Mouse (Mus musculus): ENCODE measurements around the gene Sdc1.

Sdc1 gene

GRCm38 (mm10) chr12:8770946-8771843 is at the start of gene Sdc1:
Sdc1 (plus strand) TSS chr12:8771323.
- peak; percentile 39 for DNase-seq (ENCODE audit: low spot score)

- DNase-seq (ENCODE audit: low spot score) = no peak
Observed at GRCm38 (mm10) chr12:8726890-8727289, 44.2 kb upstream of the Sdc1 start.

- DNase-seq (ENCODE audit: low spot score) = no peak
Observed at GRCm38 (mm10) chr12:8728739-8729138, 42.4 kb upstream of the Sdc1 start.

- DNase-seq (ENCODE audit: low spot score) = no peak
Observed at GRCm38 (mm10) chr12:8753654-8754053, 17.5 kb upstream of the Sdc1 start.

GRCm38 (mm10) chr12:8754116-8754515 is 17.0 kb upstream of the Sdc1 start:
- no peak for DNase-seq (ENCODE audit: low spot score)

- no peak for DNase-seq (ENCODE audit: low spot score)
Observed at GRCm38 (mm10) chr12:8758029-8758428, 13.1 kb upstream of the Sdc1 start.

- no peak for DNase-seq (ENCODE audit: low spot score)
Observed at GRCm38 (mm10) chr12:8759115-8759514, 12.0 kb upstream of the Sdc1 start.

GRCm38 (mm10) chr12:8759779-8760178 is 11.3 kb upstream of the Sdc1 start:
- no peak for DNase-seq (ENCODE audit: low spot score)

GRCm38 (mm10) chr12:8760561-8760960 is 10.6 kb upstream of the Sdc1 start:
- DNase-seq (ENCODE audit: low spot score) = no peak

GRCm38 (mm10) chr12:8761058-8761457 is 10.1 kb upstream of the Sdc1 start:
- no peak for DNase-seq (ENCODE audit: low spot score)

- DNase-seq (ENCODE audit: low spot score) = no peak
Observed at GRCm38 (mm10) chr12:8762667-8763066, 8.5 kb upstream of the Sdc1 start.

- DNase-seq (ENCODE audit: low spot score) = no peak
Observed at GRCm38 (mm10) chr12:8764221-8764930, 6.7 kb upstream of the Sdc1 start.

GRCm38 (mm10) chr12:8771844-8772380 is 789 bp downstream of the Sdc1 start:
- DNase-seq (ENCODE audit: low spot score) = no peak

GRCm38 (mm10) chr12:8772451-8773143 is 1.5 kb downstream of the Sdc1 start:
- peak; percentile 4 for DNase-seq (ENCODE audit: low spot score)

- no peak for DNase-seq (ENCODE audit: low spot score)
Observed at GRCm38 (mm10) chr12:8773336-8773735, 2.2 kb downstream of the Sdc1 start.

- no peak for DNase-seq (ENCODE audit: low spot score)
Observed at GRCm38 (mm10) chr12:8774183-8774582, 3.1 kb downstream of the Sdc1 start.

GRCm38 (mm10) chr12:8776206-8776605 is 5.1 kb downstream of the Sdc1 start:
- no peak for DNase-seq (ENCODE audit: low spot score)

- DNase-seq (ENCODE audit: low spot score) = no peak
Observed at GRCm38 (mm10) chr12:8776741-8777140, 5.6 kb downstream of the Sdc1 start.

GRCm38 (mm10) chr12:8778106-8778505 is 7.0 kb downstream of the Sdc1 start:
- no peak for DNase-seq (ENCODE audit: low spot score)

GRCm38 (mm10) chr12:8779851-8780250 is 8.7 kb downstream of the Sdc1 start:
- no peak for DNase-seq (ENCODE audit: low spot score)

- no peak for DNase-seq (ENCODE audit: low spot score)
Observed at GRCm38 (mm10) chr12:8781121-8781520, 10.0 kb downstream of the Sdc1 start.

- DNase-seq (ENCODE audit: low spot score) = no peak
Observed at GRCm38 (mm10) chr12:8781681-8782378, 10.7 kb downstream of the Sdc1 start.
